Mouse (Mus musculus): ENCODE data around the gene Atad2b.

DNA sequence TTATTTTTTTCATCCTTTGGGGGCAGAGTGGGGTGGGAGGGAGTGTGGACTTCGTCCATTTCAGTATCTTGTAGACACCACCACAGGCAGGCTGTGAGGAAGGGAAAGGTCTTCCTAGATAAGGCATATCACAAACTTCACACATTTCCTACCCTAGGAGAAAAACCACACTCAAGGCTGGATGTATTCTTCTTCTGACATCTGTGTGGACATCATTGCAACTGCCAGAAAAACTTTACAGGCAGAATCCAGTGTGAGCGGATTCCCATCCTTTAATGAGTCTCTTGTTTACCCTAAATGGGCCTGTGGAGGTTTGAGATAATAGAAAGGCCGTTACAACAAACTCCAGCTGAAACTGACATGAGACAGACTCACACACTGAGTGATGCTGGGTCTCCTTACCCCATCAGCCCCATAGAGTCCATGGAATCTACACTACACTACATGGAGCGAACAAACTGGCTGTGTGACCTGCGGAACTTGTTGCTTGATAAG is 44.1 kb upstream of the Atad2b start:
- TF ChIP-seq EP300 (IDR thresholded peaks at IDR 0.05; ENCODE audit: low read depth in 1 of 2, low read length in 2 of 2) (peak; percentile 97 to 98), CHD2 (IDR thresholded peaks at IDR 0.05; ENCODE audit: low read length) (no peak; the same call in 1 of the 2 replicates), CTCF (IDR thresholded peaks at IDR 0.05 in 2 of 3, conservative IDR thresholded peaks at IDR 0.05 in 1 of 3; ENCODE audit: control insufficient read depth in 1 of 3, insufficient read depth in 1 of 3, low read depth in 2 of 3, low read length in 3 of 3, poor library complexity in 1 of 3, severe bottlenecking in 1 of 3) (no peak), POLR2A (IDR thresholded peaks at IDR 0.05; ENCODE audit: control insufficient read depth in 1 of 2, insufficient read depth in 1 of 2, low read depth in 1 of 2, low read length in 2 of 2, poor library complexity in 1 of 2) (peak in 1 of 2 experiments; percentile 60; a peak in 2 of 4 replicates), CHD1 (IDR thresholded peaks at IDR 0.05; ENCODE audit: low read depth, low read length) (no peak), USF1 (IDR thresholded peaks at IDR 0.05; ENCODE audit: low read depth, low read length) (no peak)
